Mouse (Mus musculus) adrenal gland, adult 2 months (tissue): ENCODE measurements around the gene Tex38. TPM values are rescaled to one million over a fixed set of nuclear protein-coding genes. Genes with fewer than 3 reads are reported as not detected.

Experiments used
- DNase-seq: peaks from one replicate; pipeline ENCODE4 v3.0.0; 2021
- polyA plus RNA-seq: library from polyadenylated mRNA; depleted of rRNA; stranded (reverse); fragments of >200 nt; gene quantifications from 2 replicates; pipeline ENCODE4 v1.2.3, GENCODE M21; 2012; rRNA removed
- total RNA-seq, 2 experiments: library from RNA; stranded (reverse); gene quantifications; 2 replicates each; pipeline ENCODE4 v1.2.3; 2021

Tex38 gene
- total and polyA plus RNA-seq, 3 experiments = 1.1 to 6.5 (median 1.6) TPM

DNA sequence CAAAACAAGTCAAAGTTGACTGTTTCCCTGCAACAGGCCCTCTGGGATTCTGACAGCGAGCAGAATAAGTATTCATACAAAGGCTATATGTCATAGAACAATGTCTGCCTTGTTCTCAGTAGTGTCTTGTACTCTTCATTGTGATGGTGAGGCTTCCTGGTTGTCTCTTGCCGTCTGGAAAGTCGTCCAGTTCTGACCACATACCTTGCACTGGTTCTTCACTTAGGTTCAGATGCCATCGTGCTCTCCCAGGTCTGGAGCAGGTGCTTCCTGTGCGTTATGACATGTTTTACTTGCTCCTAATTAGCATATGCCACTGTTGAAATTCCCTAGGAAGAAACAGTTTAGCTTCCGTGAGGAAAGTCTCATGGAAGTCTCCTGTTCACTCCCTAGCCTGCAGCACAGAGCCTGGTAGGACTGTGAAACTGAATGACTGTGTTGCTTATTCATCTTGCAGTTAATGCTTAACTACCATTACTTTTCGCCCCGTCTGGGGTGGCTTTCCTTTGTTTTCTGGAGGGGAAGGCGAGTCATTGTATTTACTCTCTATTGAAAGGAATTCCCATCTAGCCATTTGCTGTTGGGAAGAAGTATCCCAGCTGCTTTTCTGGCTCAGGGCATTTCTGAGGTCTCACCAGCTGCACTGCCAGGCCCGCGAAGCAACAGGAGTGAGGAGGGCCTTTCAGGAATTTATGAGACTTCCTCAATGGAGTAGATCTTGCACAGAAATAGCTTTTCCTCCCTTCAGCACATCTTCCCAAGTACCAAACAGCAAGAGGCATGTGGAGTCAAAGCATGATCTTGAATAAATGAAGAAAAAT, 13.0 kb downstream of the Tex38 start:
- no peak for DNase-seq

- DNase-seq = no peak
These were observed 16.2 kb downstream of the Tex38 start for GRCm38 (mm10) chr4:115764581-115764980.

DNA sequence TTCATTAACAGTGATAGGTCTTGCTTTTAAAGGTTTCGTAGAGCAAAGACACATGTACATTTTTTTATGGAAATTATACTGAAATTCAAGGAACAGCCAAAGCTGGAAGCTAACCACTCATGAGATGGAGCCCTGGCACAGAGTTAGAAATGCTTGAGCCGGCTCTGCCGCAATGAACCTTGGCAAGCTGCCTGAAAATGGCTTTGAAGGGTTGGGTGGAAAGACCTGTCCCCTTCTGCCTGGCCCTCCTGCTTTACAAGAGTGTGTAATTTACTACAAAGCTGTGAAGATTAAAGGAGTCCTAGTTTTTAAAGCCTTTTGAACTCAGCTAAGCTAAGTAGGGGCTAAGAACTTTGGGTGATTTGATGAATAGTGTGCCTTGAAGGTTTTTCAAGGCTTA, 19.6 kb downstream of the Tex38 start:
- peak; percentile 78 for DNase-seq

DNA sequence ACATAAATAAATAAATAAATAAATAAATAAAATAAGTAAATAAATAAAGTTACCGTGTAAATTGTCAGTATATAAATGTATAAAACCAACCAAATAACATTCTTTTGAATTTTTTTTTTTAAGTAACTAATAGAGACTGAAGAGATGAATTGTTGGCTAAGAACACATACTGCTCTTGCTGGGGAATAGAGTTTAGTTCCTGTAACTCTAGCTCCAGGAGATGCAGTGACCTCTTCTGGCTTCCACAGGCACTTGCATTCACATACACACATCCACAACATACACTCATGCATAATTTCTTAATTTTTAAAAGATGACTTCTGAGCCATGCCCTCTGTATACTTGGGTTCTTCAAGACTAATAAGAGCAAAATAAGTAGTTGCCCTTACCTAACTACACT, 26.0 kb downstream of the Tex38 start:
- no peak for DNase-seq

GRCm38 (mm10) chr4:115754101-115754500, 26.7 kb downstream of the Tex38 start:
- no peak for DNase-seq

DNA sequence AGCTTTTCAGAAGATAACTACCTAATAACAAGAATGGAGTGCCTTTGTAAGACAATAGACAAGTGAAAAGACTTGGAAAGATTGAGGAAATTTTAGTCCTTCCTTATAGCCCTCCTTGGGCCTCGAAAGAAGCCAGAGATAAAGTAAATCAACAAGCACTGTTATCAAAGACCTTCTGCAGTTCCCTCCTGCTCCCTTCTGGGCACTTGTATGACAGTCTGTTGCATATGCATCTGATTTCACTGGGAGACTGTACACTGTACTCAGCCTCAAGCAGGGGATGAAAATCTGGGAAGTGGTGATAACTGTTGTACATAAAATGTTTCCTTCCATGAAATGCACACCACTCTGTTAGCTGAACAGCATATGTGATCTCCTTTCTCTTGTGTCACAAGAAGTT, 31.5 kb downstream of the Tex38 start:
- no peak for DNase-seq

GRCm38 (mm10) chr4:115748181-115748580, 32.6 kb downstream of the Tex38 start:
- no peak for DNase-seq

- peak; percentile 51 for DNase-seq
These were observed 37.7 kb downstream of the Tex38 start for GRCm38 (mm10) chr4:115743096-115743495.

DNA sequence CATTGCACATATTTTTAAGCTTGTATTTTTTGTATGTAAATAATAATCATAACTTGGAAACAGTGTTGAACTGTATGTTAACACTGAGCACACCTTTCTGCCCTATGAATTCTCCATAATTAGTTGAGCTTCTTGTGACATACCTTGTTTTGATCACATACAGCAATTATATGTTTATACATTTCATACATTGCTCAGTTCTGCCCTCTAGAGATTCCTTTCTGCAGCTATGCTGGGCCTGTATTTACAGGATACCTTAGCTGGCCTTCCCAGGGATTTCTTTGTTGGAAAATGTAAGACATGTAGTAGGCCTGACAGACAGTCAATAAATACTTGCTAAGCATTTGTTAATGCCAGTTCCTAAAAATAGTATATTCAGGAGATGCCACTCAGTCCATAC, 38.2 kb downstream of the Tex38 start:
- no peak for DNase-seq

DNA sequence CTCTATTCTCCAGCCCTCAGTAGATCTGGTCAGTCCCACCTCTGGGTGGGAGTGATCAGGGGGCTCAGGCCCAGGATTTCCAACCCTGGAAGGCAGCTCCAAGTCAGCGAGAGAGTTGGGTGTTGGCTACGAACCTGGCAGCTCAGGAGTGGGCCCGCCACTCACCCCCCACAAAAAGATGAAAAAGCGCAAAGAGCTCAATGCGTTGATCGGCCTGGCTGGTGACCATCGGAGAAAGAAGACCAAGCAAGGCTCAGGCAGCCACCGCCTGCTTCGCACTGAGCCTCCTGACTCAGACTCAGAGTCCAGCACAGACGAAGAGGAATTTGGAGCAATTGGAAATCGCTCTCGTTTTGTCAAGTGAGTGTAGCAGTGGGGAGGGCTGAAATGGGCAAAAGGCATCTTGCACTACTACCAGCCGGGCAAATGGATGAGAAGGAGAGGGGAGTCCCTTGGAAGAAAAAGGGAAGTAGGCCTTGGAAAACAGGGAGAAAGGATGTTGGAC, 42.3 kb downstream of the Tex38 start:
- DNase-seq = peak; percentile 59

DNA sequence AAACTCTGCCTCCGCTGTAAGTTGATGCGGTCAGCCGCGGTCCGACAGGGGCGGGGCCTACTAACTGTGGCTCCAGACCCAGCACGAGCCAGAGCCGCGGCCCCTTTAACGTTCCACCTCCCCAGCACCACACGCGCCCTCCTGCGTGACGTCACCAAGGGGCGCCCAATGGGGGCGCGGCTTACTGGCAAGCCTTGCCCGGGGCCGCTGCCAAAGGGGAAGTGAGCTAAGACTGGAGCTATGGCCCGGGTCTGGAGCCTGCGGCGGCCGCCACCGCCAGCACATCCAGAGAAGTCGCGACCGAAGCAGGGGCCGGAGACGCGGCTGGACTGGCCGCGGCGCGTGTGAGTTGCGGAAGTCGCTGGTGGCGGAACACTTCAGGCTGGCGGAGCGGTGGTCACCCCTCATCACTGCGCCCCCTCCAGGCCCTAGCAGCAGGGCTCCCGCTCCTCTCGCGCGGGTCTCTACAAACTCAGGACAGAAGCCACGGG, 43.2 kb downstream of the Tex38 start, which contains the start of gene Efcab14:
Efcab14 (plus strand) TSS at position 194 of the 491 bp plus-strand sequence.
- peak; percentile 99 for DNase-seq

- no peak for DNase-seq
These were observed 46.0 kb downstream of the Tex38 start for GRCm38 (mm10) chr4:115734867-115735266.

DNA sequence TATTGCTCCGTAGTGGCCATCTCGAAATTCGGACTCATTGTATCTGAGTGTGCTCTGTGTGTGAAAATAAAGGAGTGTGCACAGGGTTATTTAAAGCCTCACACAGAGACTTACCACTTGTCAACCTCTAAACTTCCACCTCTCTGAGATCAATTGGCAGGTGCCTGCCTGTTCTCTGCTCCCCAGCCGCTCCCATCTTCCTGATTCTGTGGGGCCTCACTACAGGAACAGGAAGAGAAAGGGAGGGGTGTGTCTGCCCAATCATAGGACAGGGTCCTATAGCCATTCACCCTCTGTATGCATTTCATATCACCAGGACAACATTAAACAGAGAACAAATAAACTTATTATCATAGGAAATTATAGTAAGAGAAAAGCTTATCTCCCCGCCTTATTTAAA, 47.1 kb downstream of the Tex38 start:
- no peak for DNase-seq

GRCm38 (mm10) chr4:115732223-115732818, 48.5 kb downstream of the Tex38 start:
- DNase-seq = no peak

DNA sequence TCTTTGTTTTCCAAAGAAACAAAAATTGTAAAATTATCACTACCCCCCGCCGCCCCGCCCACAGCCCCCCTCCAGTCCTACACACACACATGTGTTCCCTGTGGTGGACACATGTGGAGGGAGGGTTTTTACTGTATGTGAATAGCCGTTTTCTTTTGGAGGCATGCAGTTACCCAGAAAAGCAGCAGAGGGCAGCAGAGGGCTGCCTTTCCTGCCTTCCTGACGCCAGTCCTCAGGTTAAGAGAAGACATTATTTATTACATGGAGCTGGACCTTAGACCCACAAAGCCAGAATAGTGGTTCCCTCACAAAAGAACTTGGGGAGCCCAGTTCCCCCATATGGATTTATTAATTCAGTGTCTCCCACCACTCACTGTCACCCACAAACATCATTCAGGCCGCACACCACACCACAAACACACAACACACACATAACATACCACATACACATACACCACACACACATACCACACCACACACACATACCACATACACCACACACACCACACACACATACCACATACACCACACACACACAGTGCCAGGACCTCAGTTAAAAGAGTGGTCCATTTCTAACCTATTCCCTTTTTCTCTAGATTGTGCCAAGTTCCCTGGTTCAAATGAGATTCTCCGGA, 49.1 kb downstream of the Tex38 start:
- peak; percentile 74 for DNase-seq

Other genes with a start within 250 kb of the Tex38 start
- not detected for gene Cyp4a31, start 217.4 kb downstream of the Tex38 start, total RNA-seq
- not detected in 2 replicates for gene Cyp4a31, start 217.4 kb downstream of the Tex38 start, polyA plus RNA-seq
- gene Cyp4a32, start 180.0 kb downstream of the Tex38 start, total RNA-seq = under 1 TPM; 0.21 to 0.98 TPM
- gene Cyp4a32, start 180.0 kb downstream of the Tex38 start, polyA plus RNA-seq = not detected in 2 replicates
- gene Cyp4b1, start 133.3 kb downstream of the Tex38 start, total RNA-seq = 10 to 100 TPM; 32.6 to 41.4 TPM
- 41.1 and 54.0 TPM in 2 replicates for gene Cyp4b1, start 133.3 kb downstream of the Tex38 start, polyA plus RNA-seq
- gene Efcab14, start 43.3 kb downstream of the Tex38 start, total RNA-seq = 10 to 100 TPM; 82.3 to 86.1 TPM
- 29.4 and 31.3 TPM in 2 replicates for gene Efcab14, start 43.3 kb downstream of the Tex38 start, polyA plus RNA-seq
- gene Atpaf1, start 3.8 kb upstream of the Tex38 start, total RNA-seq = 10 to 100 TPM; 41.9 to 72.8 TPM
- gene Atpaf1, start 3.8 kb upstream of the Tex38 start, polyA plus RNA-seq = 90.6 and 92.6 TPM in 2 replicates
- 10 to 100 TPM; 11.0 to 13.2 TPM for gene Mob3c, start 47.1 kb upstream of the Tex38 start, total RNA-seq
- 37.9 and 39.5 TPM in 2 replicates for gene Mob3c, start 47.1 kb upstream of the Tex38 start, polyA plus RNA-seq
- gene Mknk1, start 58.2 kb upstream of the Tex38 start, total RNA-seq = 10 to 100 TPM; 36.4 to 41.6 TPM
- gene Mknk1, start 58.2 kb upstream of the Tex38 start, polyA plus RNA-seq = 47.0 and 60.2 TPM in 2 replicates
- gene Kncn, start 103.4 kb upstream of the Tex38 start, total RNA-seq = not detected
- 0.10 TPM in 1 of 2 replicates, not detected in the other for gene Kncn, start 103.4 kb upstream of the Tex38 start, polyA plus RNA-seq
- gene 6430628N08Rik, start 109.6 kb upstream of the Tex38 start, total RNA-seq = not detected
- not detected in 2 replicates for gene 6430628N08Rik, start 109.6 kb upstream of the Tex38 start, polyA plus RNA-seq
- not detected for gene Dmbx1, start 158.9 kb upstream of the Tex38 start, total RNA-seq
- not detected in 2 replicates for gene Dmbx1, start 158.9 kb upstream of the Tex38 start, polyA plus RNA-seq
- 1 to 10 TPM; 3.7 to 4.8 TPM for gene Faah, start 236.9 kb upstream of the Tex38 start, total RNA-seq
- gene Faah, start 236.9 kb upstream of the Tex38 start, polyA plus RNA-seq = 4.7 and 8.0 TPM in 2 replicates